Mouse (Mus musculus): ENCODE data around the gene Snd1. TPM values are rescaled to one million over a fixed set of nuclear protein-coding genes. Genes with fewer than 3 reads are reported as not detected.

Gene Snd1
- polyA plus RNA-seq, 1 experiment from 2014 or later = 111 TPM

- H3K9ac ChIP-seq (ENCODE audit: low read length) = no peak overlapping the region
- ATAC-seq (ENCODE audit: insufficient read depth, low FRiP score, low TSS enrichment) = no peak
- no peak overlapping the region for H3K27ac ChIP-seq (ENCODE audit: low read depth, low read length)
- WGBS = 19% methylated on average over 2 of the region's 2 CpGs
- no peak for DNase-seq (ENCODE audit: low spot score)
- H3K27me3 ChIP-seq (ENCODE audit: control insufficient read depth, insufficient read depth, low read length) = no peaks in the 10 kb centered on the region
- no peaks in the 10 kb centered on the region for H3K4me1 ChIP-seq (ENCODE audit: control insufficient read depth, insufficient read depth, low read length)
- H3K9me3 ChIP-seq (ENCODE audit: control insufficient read depth, low read length) = no peaks in the 10 kb centered on the region
- no peak overlapping the region for H3K4me2 ChIP-seq (ENCODE audit: low read depth)
- H3K4me3 ChIP-seq (ENCODE audit: low read depth, low read length) = no peak overlapping the region
- H3K36me3 ChIP-seq (ENCODE audit: control insufficient read depth, insufficient read depth, low read length) = no peaks in the 10 kb centered on the region; the same call in 1 of the 2 replicates
These were observed 235.1 kb downstream of the Snd1 start for GRCm38 (mm10) chr6:28710035-28710434.

- Histone ChIP-seq H3K36me3 (ENCODE audit: control insufficient read depth, insufficient read depth, low read length) (no peaks in the 10 kb centered on the region), H3K27ac (ENCODE audit: low read depth, low read length) (no peak overlapping the region), H3K4me2 (ENCODE audit: low read depth) (no peak overlapping the region), H3K4me1 (ENCODE audit: control insufficient read depth, insufficient read depth, low read length) (no peaks in the 10 kb centered on the region), H3K4me3 (ENCODE audit: low read depth, low read length) (no peak overlapping the region), H3K27me3 (ENCODE audit: control insufficient read depth, insufficient read depth, low read length) (no peaks in the 10 kb centered on the region), H3K9me3 (ENCODE audit: control insufficient read depth, low read length) (no peaks in the 10 kb centered on the region), H3K9ac (ENCODE audit: low read length) (no peak overlapping the region)
- ATAC-seq (ENCODE audit: insufficient read depth, low FRiP score, low TSS enrichment) (no peak), DNase-seq (ENCODE audit: low spot score) (no peak)
- WGBS = 63% methylated on average over 7 of the region's 7 CpGs
These were observed 242.4 kb downstream of the Snd1 start for GRCm38 (mm10) chr6:28717203-28717844.

- Histone ChIP-seq H3K9ac (ENCODE audit: low read length) (no peak overlapping the region), H3K9me3 (ENCODE audit: control insufficient read depth, low read length) (no peaks in the 10 kb centered on the region), H3K27me3 (ENCODE audit: control insufficient read depth, insufficient read depth, low read length) (no peaks in the 10 kb centered on the region), H3K27ac (ENCODE audit: low read depth, low read length) (no peak overlapping the region), H3K4me1 (ENCODE audit: control insufficient read depth, insufficient read depth, low read length) (no peaks in the 10 kb centered on the region), H3K4me3 (ENCODE audit: low read depth, low read length) (no peak overlapping the region), H3K36me3 (ENCODE audit: control insufficient read depth, insufficient read depth, low read length) (no peaks in the 10 kb centered on the region), H3K4me2 (ENCODE audit: low read depth) (no peak overlapping the region)
- no peak for ATAC-seq (ENCODE audit: insufficient read depth, low FRiP score, low TSS enrichment)
- 61% methylated on average over 4 of the region's 4 CpGs for WGBS
- no peak for DNase-seq (ENCODE audit: low spot score)
These were observed 242.9 kb downstream of the Snd1 start for GRCm38 (mm10) chr6:28717845-28718237.

- no peak for ATAC-seq (ENCODE audit: insufficient read depth, low FRiP score, low TSS enrichment)
These were observed 245.6 kb downstream of the Snd1 start for GRCm38 (mm10) chr6:28720391-28721171.

GRCm38 (mm10) chr6:28723059-28723458, 248.1 kb downstream of the Snd1 start:
- Histone ChIP-seq H3K27me3 (ENCODE audit: control insufficient read depth, insufficient read depth, low read length) (no peaks in the 10 kb centered on the region), H3K4me1 (ENCODE audit: control insufficient read depth, insufficient read depth, low read length) (no peaks in the 10 kb centered on the region), H3K27ac (ENCODE audit: low read depth, low read length) (no peak overlapping the region), H3K4me2 (ENCODE audit: low read depth) (no peak overlapping the region), H3K9me3 (ENCODE audit: control insufficient read depth, low read length) (no peaks in the 10 kb centered on the region), H3K9ac (ENCODE audit: low read length) (no peak overlapping the region), H3K36me3 (ENCODE audit: control insufficient read depth, insufficient read depth, low read length) (no peaks in the 10 kb centered on the region), H3K4me3 (ENCODE audit: low read depth, low read length) (no peak overlapping the region)
- DNase-seq (ENCODE audit: low spot score) (no peak), ATAC-seq (ENCODE audit: insufficient read depth, low FRiP score, low TSS enrichment) (no peak)
- whole genome bisulfite sequencing = 91% methylated on average over 2 of the region's 2 CpGs

More at GRCm38 (mm10) chr6:28720391-28721171, 245.6 kb downstream of the Snd1 start:
- Histone ChIP-seq H3K9ac (ENCODE audit: low read length) (no peak overlapping the region), H3K9me3 (ENCODE audit: control insufficient read depth, low read length) (no peaks in the 10 kb centered on the region), H3K27me3 (ENCODE audit: control insufficient read depth, insufficient read depth, low read length) (no peaks in the 10 kb centered on the region), H3K4me3 (ENCODE audit: low read depth, low read length) (no peak overlapping the region), H3K4me2 (ENCODE audit: low read depth) (no peak overlapping the region), H3K4me1 (ENCODE audit: control insufficient read depth, insufficient read depth, low read length) (no peaks in the 10 kb centered on the region), H3K27ac (ENCODE audit: low read depth, low read length) (no peak overlapping the region), H3K36me3 (ENCODE audit: control insufficient read depth, insufficient read depth, low read length) (no peaks in the 10 kb centered on the region)
- DNase-seq (ENCODE audit: low spot score) = no peak
- WGBS = 91% methylated on average over 9 of the region's 9 CpGs

GRCm38 (mm10) chr6:28724776-28725175, 249.8 kb downstream of the Snd1 start:
- H3K9ac ChIP-seq (ENCODE audit: low read length) = no peak overlapping the region
- WGBS = 83% methylated on average over 5 of the region's 5 CpGs
- ATAC-seq (ENCODE audit: insufficient read depth, low FRiP score, low TSS enrichment) = no peak
- H3K4me1 ChIP-seq (ENCODE audit: control insufficient read depth, insufficient read depth, low read length) = peaks cover 6% of the 10 kb centered on the region
- H3K36me3 ChIP-seq (ENCODE audit: control insufficient read depth, insufficient read depth, low read length) = no peaks in the 10 kb centered on the region
- H3K4me2 ChIP-seq (ENCODE audit: low read depth) = no peak overlapping the region
- no peak for DNase-seq (ENCODE audit: low spot score)
- H3K27ac ChIP-seq (ENCODE audit: low read depth, low read length) = no peak overlapping the region
- no peaks in the 10 kb centered on the region for H3K9me3 ChIP-seq (ENCODE audit: control insufficient read depth, low read length)
- H3K4me3 ChIP-seq (ENCODE audit: low read depth, low read length) = no peak overlapping the region
- no peaks in the 10 kb centered on the region for H3K27me3 ChIP-seq (ENCODE audit: control insufficient read depth, insufficient read depth, low read length)

- ATAC-seq (ENCODE audit: insufficient read depth, low FRiP score, low TSS enrichment) (no peak), DNase-seq (ENCODE audit: low spot score) (no peak)
- Histone ChIP-seq H3K36me3 (ENCODE audit: control insufficient read depth, insufficient read depth, low read length) (no peaks in the 10 kb centered on the region), H3K27me3 (ENCODE audit: control insufficient read depth, insufficient read depth, low read length) (no peaks in the 10 kb centered on the region), H3K4me2 (ENCODE audit: low read depth) (no peak overlapping the region), H3K4me3 (ENCODE audit: low read depth, low read length) (no peak overlapping the region), H3K27ac (ENCODE audit: low read depth, low read length) (no peak overlapping the region), H3K9me3 (ENCODE audit: control insufficient read depth, low read length) (no peaks in the 10 kb centered on the region), H3K9ac (ENCODE audit: low read length) (no peak overlapping the region), H3K4me1 (ENCODE audit: control insufficient read depth, insufficient read depth, low read length) (peaks cover 6% of the 10 kb centered on the region)
- WGBS = 24% methylated on average over 3 of the region's 3 CpGs
These were observed 254.3 kb downstream of the Snd1 start for GRCm38 (mm10) chr6:28729236-28729635.

GRCm38 (mm10) chr6:28729649-28730048, 254.7 kb downstream of the Snd1 start:
- Histone ChIP-seq H3K27ac (ENCODE audit: low read depth, low read length) (no peak overlapping the region), H3K4me1 (ENCODE audit: control insufficient read depth, insufficient read depth, low read length) (peaks cover 6% of the 10 kb centered on the region), H3K4me2 (ENCODE audit: low read depth) (no peak overlapping the region), H3K27me3 (ENCODE audit: control insufficient read depth, insufficient read depth, low read length) (no peaks in the 10 kb centered on the region), H3K36me3 (ENCODE audit: control insufficient read depth, insufficient read depth, low read length) (no peaks in the 10 kb centered on the region), H3K9ac (ENCODE audit: low read length) (no peak overlapping the region), H3K9me3 (ENCODE audit: control insufficient read depth, low read length) (no peaks in the 10 kb centered on the region), H3K4me3 (ENCODE audit: low read depth, low read length) (no peak overlapping the region)
- ATAC-seq (ENCODE audit: insufficient read depth, low FRiP score, low TSS enrichment) (no peak), DNase-seq (ENCODE audit: low spot score) (no peak)
- 27% methylated on average over 2 of the region's 2 CpGs for WGBS

- 94% methylated on average over 6 of the region's 6 CpGs for WGBS
- Histone ChIP-seq H3K27ac (ENCODE audit: low read depth, low read length) (no peak overlapping the region), H3K4me3 (ENCODE audit: low read depth, low read length) (no peak overlapping the region), H3K36me3 (ENCODE audit: control insufficient read depth, insufficient read depth, low read length) (no peaks in the 10 kb centered on the region), H3K4me2 (ENCODE audit: low read depth) (no peak overlapping the region), H3K27me3 (ENCODE audit: control insufficient read depth, insufficient read depth, low read length) (no peaks in the 10 kb centered on the region), H3K9me3 (ENCODE audit: control insufficient read depth, low read length) (no peaks in the 10 kb centered on the region), H3K9ac (ENCODE audit: low read length) (no peak overlapping the region), H3K4me1 (ENCODE audit: control insufficient read depth, insufficient read depth, low read length) (peaks cover 6% of the 10 kb centered on the region)
- no peak for DNase-seq (ENCODE audit: low spot score)
- no peak for ATAC-seq (ENCODE audit: insufficient read depth, low FRiP score, low TSS enrichment)
These were observed 256.3 kb downstream of the Snd1 start for GRCm38 (mm10) chr6:28731246-28731645.

Measured in neural tube, embryonic 11.5 days (tissue).